Mouse (Mus musculus) CD4-positive, CD25-positive, alpha-beta regulatory T cell, adult 2 months (primary cell): ENCODE results near the gene Tbc1d9b.
"Not testable (repeated sequence)": the region's sequence is repeated elsewhere in the genome, so short reads cannot be mapped to it uniquely, and the experiment has no call there.

Experiments used
- DNase-seq: peaks from one replicate; pipeline ENCODE4 v3.0.0-alpha.2; 2012; ENCODE audit warnings: low read depth, low spot score

The Tbc1d9b gene

GRCm38 (mm10) chr11:50130811-50131766, at the start of gene Tbc1d9b:
Tbc1d9b (plus strand) TSS chr11:50131396.
- DNase-seq, result peak; percentile 95

- no peak for DNase-seq
Observed at GRCm38 (mm10) chr11:50086211-50086610, 45.0 kb upstream of the Tbc1d9b start.

GRCm38 (mm10) chr11:50089840-50090239, 41.4 kb upstream of the Tbc1d9b start:
- no peak for DNase-seq

GRCm38 (mm10) chr11:50090982-50091675, 40.1 kb upstream of the Tbc1d9b start:
- DNase-seq, result no peak

DNA sequence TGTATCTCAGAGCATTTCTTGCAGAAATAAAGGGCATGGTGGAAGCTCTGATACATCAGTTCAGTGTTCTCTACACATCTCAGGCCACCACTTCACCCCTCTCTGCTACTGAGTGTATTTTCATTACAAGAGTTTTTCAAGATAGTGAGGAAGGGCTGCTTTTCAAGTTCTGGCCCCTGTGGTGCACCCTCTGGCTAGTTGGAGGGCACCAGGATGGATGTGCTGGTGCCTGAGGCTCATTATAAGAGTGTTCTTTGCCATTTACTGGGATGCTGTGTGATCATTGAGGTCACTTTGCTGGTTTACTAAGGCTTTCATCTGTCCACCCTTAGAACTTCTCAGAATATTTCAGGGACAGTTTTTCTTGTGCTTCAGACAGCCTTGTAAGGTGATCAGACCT, 39.5 kb upstream of the Tbc1d9b start:
- DNase-seq, result no peak

DNA sequence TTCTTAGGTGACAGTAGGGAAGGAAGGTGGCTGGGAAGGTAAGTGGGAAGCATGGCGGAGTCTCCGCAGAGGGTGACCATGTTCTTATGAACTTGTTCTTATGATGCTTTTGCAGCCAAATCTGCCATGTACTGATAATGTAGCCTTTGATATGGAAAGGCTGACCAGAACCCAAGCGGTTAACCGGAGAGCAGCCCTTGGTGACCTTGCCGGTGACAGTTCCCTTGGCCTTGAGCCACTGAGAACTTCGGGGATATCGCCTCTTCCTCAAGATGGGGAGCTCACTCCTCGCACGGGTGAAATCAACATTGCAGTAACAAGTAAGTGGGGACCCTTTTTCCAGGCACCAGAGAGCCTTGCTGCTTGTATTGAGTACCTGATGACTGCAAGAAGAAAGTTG, 35.5 kb upstream of the Tbc1d9b start:
- DNase-seq, result no peak

DNA sequence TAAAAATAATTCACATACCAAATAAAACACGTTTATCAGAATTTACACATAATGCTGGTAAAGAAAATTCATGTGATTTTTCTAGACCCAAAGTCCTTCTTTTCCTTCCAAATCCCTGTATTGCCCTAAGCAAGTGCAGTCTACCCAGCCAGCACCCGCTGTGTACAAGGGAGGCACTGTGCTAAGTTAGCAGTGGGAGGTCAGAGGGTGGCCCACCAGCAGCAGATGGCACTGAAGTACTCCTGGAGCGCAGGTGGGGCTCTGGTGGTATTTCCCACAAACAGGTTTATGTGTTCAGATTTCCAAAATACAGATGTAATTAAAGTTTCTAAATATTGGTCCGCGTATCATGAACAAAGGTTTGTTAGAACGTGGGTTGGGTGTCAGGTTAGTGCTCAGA, 34.1 kb upstream of the Tbc1d9b start:
- DNase-seq, result no peak

DNA sequence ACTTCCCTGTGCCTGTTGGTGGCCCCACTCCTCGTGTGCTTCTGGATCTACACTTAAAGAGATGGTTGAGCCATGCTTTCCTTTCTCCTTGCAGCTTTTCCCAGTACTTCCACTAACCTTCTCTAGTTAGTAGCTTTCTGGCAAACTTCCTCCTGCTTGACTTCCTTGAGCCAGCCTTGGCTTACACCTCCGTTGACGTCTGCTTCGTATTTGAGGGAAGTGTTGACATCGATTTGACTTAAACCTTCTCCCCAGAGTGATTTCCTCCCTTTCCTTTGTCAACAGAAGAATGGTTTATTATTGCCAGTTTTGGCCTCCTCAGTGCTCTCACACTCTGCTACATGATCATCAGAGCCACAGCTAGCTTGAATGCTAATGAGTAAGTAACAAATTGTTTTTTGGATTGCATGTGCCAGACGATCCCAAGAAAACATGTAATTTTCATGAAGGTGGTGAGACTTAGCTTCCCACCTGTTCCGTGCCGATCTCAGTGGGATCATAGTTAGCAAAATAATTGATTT, 32.2 kb upstream of the Tbc1d9b start:
- no peak for DNase-seq

DNA sequence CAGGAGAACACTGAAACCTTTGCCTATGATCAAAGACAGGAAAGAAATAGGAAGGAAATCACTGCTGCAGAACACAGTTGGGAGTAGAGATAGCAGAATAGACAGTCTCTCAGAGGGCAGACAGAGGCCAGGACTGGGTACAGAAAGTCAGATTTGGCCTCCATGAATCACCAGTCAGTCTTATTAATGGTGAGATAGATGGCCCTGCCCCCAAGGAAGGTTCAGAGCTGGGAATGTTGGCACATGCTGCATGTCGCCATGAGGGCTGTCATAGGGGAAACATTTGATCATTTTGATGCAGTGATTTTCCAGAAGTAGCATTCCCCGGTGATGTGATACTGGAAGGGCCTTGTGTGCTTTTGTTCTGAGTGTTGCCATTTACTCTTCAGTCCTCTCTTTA, 31.5 kb upstream of the Tbc1d9b start:
- no peak for DNase-seq

- DNase-seq, result no peak
Observed at GRCm38 (mm10) chr11:50100548-50101307, 30.5 kb upstream of the Tbc1d9b start.

DNA sequence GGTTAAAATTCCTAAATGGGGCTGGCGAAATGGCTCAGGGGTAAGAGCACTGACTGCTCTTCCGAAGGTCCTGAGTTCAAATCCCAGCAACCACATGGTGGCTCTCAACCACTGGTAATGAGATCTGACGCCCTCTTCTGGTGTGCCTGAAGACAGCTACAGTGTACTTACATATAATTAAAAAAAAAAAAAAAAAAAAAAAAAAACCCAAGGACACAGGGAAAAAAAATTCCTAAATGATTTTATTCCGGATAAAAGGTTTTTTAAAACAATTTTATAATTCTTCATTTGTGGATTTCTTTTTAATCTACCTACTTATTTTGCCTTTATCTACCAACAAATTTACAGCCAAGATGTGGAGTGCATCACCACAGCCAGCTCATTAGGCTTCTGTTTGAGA, 29.2 kb upstream of the Tbc1d9b start:
- DNase-seq, result not testable (repeated sequence)

- DNase-seq, result no peak
Observed at GRCm38 (mm10) chr11:50104016-50104415, 27.2 kb upstream of the Tbc1d9b start.

DNA sequence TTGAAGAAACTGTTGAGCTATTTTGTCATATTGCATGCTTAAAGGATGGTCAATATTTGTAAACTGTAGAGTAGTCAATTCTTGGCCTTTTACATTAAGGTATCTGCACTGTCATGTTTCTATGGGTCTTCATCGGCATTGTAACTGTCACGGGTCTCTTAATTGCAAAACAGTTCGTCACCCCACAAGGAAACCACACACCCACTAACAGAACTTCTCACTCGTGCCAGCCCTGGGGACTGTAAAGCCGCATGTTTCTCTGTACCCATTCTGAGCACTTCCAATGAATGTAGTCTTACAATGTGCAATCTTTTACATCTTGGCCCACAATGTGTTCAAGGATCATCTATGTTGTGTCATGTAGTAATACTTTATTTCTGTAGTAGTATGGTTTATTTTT, 26.0 kb upstream of the Tbc1d9b start:
- no peak for DNase-seq

DNA sequence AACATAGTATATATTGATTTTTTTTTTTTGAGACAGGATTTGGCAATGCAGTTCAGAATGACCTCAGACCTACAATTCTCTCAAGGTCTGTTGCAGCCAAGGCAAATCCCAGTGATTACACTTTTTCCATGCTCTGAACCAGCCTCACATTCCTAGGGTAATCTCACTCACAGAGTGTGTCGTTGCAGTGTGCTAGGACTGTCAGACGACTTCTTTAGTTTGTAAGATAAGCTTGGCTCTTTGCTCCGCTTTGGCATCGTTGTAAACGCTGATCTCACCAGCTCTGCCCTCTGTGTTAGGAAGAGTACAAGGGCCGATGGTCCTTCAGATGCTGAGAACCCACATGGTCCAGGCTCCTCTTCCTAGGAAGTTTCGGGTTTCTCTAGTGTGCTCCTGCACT, 25.2 kb upstream of the Tbc1d9b start:
- DNase-seq, result no peak

DNA sequence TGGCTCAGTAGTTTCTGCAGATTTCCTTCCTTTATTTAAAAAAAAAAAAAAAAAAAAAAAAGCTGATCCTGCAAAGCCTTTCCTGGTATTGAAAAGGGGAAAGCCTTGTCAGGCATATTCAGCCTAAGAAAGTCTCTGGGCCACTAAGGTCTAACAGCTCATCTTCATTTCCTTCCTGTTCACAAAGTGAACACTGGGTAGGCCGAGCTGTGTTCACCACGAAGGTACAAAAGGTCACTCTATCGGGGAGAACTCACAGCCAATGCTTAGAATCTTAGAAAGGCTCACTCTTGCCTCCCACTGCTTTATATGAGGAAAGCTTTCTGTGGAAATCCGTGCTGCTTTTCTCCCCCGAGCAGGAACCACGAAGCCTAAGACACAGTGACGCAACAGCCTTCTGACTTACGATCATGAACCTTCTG, 22.4 kb upstream of the Tbc1d9b start:
- peak; percentile 11 for DNase-seq

- peak; percentile 91 for DNase-seq
Observed at GRCm38 (mm10) chr11:50114329-50114728, 16.9 kb upstream of the Tbc1d9b start.

- no peak for DNase-seq
Observed at GRCm38 (mm10) chr11:50122631-50123081, 8.5 kb upstream of the Tbc1d9b start.

DNA sequence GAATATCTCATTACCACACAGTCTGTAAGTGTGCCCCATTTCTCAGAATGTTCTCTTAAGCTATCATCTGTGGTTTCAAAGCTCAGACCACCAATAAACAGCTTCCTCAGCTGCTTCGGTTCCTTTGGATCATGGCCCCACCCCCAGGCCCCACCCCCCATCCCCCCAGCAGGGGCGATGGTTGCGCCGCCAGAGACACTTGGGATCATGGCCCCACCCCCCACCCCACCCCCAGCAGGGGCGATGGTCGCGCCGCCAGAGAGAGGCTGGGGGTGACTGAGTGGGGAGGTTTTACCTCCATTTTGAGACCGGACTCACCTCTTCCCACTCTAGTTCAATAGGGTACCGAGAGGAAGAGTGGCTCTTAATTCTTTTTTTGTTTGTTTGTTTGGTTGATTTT, 3.4 kb upstream of the Tbc1d9b start:
- DNase-seq, result no peak

- no peak for DNase-seq
Observed at GRCm38 (mm10) chr11:50131801-50132201, 605 bp downstream of the Tbc1d9b start.

GRCm38 (mm10) chr11:50132265-50132664, 1.1 kb downstream of the Tbc1d9b start:
- DNase-seq, result no peak

DNA sequence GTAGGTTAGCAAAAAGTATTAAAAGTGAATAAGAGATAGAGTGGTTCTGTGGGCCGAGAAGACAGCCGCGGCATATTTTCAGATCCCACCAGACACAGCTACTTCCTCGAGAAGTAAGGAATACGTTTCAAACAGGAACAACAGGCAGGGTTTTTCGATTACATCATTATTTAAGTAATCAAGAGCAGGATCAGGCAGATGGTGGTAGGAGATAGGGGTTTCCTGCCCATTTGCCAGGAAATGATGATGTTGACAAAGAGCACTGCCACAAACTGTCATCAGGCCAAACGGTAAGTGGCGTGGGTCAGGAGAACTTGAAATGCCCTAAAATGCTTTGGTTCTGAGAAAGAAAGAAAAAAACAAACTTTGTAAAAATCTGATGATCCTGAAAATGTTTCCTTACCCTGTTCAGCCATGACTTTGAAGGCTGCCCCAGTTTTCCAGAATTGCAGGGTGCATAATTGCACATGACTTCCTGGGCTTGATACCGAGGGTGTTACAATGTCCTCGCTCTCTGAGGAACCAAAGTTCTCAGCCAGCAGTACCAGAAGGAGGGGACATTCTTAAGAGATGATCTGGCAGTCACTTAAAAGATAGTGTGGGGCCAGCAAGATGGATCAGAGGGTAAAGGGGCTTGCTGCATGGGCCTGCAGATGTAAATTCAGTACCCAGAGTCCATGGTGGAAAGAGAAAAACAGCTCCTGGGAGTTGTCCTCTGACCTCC, 3.1 kb downstream of the Tbc1d9b start:
- peak; percentile 31 for DNase-seq
